Mouse (Mus musculus): Measurements from ENCODE around the gene Dach1. TPM values are rescaled to one million over a fixed set of nuclear protein-coding genes. Genes with fewer than 3 reads are reported as not detected.

Gene Dach1
- total and polyA plus RNA-seq, 3 experiments = not detected

- H3K27me3 ChIP-seq (replicated peaks) = no peaks in the 10 kb centered on the region
- in situ Hi-C loops (cut with MboI; ENCODE audit: low pct_ligation_motif_present, low pct_unique_long_range_greater_than_20kb, low sequenced_read_pairs) (no loop called here), dilution Hi-C loops (cut with MboI; ENCODE audit: extremely low pct_ligation_motif_present, extremely low pct_unique_long_range_greater_than_20kb, low sequenced_read_pairs) (no loop called here)
- H3K4me2 ChIP-seq (ENCODE audit: insufficient read depth, low read depth, poor library complexity, severe bottlenecking) = no peak overlapping the region
- no peak for DNase-seq (ENCODE audit: extremely low read depth)
- H3K9me3 ChIP-seq (replicated peaks; ENCODE audit: low read length) = peaks cover 24% of the 10 kb centered on the region
- H3K9ac ChIP-seq (ENCODE audit: insufficient read depth, low read depth) = no peak overlapping the region
- TF ChIP-seq NRF1 (IDR thresholded peaks at IDR 0.05; ENCODE audit: low read depth, low read length) (no peak), TCF12 (IDR thresholded peaks at IDR 0.05; ENCODE audit: low read depth, low read length) (no peak), ZC3H11A (IDR thresholded peaks at IDR 0.05; ENCODE audit: low read depth, low read length) (no peak), CHD1 (IDR thresholded peaks at IDR 0.05; ENCODE audit: low read depth, low read length) (no peak), POLR2AphosphoS2 (IDR thresholded peaks at IDR 0.05; ENCODE audit: low read depth, low read length) (no peak), ELF1 (IDR thresholded peaks at IDR 0.05; ENCODE audit: low read depth, low read length) (no peak), EP300 (IDR thresholded peaks at IDR 0.05; ENCODE audit: low read length) (no peak), ZMIZ1 (IDR thresholded peaks at IDR 0.05; ENCODE audit: low read depth, low read length) (no peak), CTCF (conservative IDR thresholded peaks at IDR 0.05 in 1 of 2, IDR thresholded peaks at IDR 0.05 in 1 of 2; ENCODE audit: low read depth in 2 of 2, low read length in 2 of 2) (no peak), MYC (IDR thresholded peaks at IDR 0.05; ENCODE audit: low read depth, low read length) (no peak), BHLHE40 (IDR thresholded peaks at IDR 0.05; ENCODE audit: low read depth, low read length) (no peak), HCFC1 (IDR thresholded peaks at IDR 0.05; ENCODE audit: low read depth, low read length) (no peak), GABPA (IDR thresholded peaks at IDR 0.05; ENCODE audit: insufficient replicate concordance, low read depth, low read length) (no peak), POLR2A (IDR thresholded peaks at IDR 0.05; ENCODE audit: low read depth, low read length) (no peak), PAX5 (IDR thresholded peaks at IDR 0.05; ENCODE audit: low read length) (no peak), SMC3 (IDR thresholded peaks at IDR 0.05; ENCODE audit: low read depth, low read length) (no peak)
- no peaks in the 10 kb centered on the region for H3K36me3 ChIP-seq (replicated peaks in 1 of 2; ENCODE audit: control insufficient read depth in 1 of 2, insufficient read depth in 1 of 2, low read length in 1 of 2)
- no peak overlapping the region for H3K4me3 ChIP-seq (replicated peaks in 1 of 3; ENCODE audit: low read depth in 2 of 3, low read length in 2 of 3, poor library complexity in 1 of 3)
- H3K27ac ChIP-seq (ENCODE audit: insufficient read depth, low read depth) = no peak overlapping the region
- H3K79me2 ChIP-seq (replicated peaks; ENCODE audit: control insufficient read depth, extremely low read depth, insufficient read depth, poor library complexity, severe bottlenecking) = no peaks in the 10 kb centered on the region
- H3K4me1 ChIP-seq (ENCODE audit: control insufficient read depth in 1 of 2, insufficient read depth in 2 of 2) = no peaks in the 10 kb centered on the region
Measured at GRCm38 (mm10) chr14:98085141-98085540, 84.4 kb downstream of the Dach1 start.

- no peaks in the 10 kb centered on the region for H3K79me2 ChIP-seq (replicated peaks; ENCODE audit: control insufficient read depth, extremely low read depth, insufficient read depth, poor library complexity, severe bottlenecking)
- H3K27ac ChIP-seq (ENCODE audit: insufficient read depth, low read depth) = no peak overlapping the region
- H3K27me3 ChIP-seq (replicated peaks) = no peaks in the 10 kb centered on the region
- H3K9me3 ChIP-seq (replicated peaks; ENCODE audit: low read length) = peaks cover 24% of the 10 kb centered on the region
- dilution Hi-C loops (cut with MboI; ENCODE audit: extremely low pct_ligation_motif_present, extremely low pct_unique_long_range_greater_than_20kb, low sequenced_read_pairs) (no loop called here), in situ Hi-C loops (cut with MboI; ENCODE audit: low pct_ligation_motif_present, low pct_unique_long_range_greater_than_20kb, low sequenced_read_pairs) (no loop called here)
- no peak overlapping the region for H3K4me2 ChIP-seq (ENCODE audit: insufficient read depth, low read depth, poor library complexity, severe bottlenecking)
- no peaks in the 10 kb centered on the region for H3K36me3 ChIP-seq (replicated peaks in 1 of 2; ENCODE audit: control insufficient read depth in 1 of 2, insufficient read depth in 1 of 2, low read length in 1 of 2)
- no peak overlapping the region for H3K4me3 ChIP-seq (replicated peaks in 1 of 3; ENCODE audit: low read depth in 2 of 3, low read length in 2 of 3, poor library complexity in 1 of 3)
- no peak for DNase-seq (ENCODE audit: extremely low read depth)
- H3K4me1 ChIP-seq (ENCODE audit: control insufficient read depth in 1 of 2, insufficient read depth in 2 of 2) = no peaks in the 10 kb centered on the region
- H3K9ac ChIP-seq (ENCODE audit: insufficient read depth, low read depth) = no peak overlapping the region
- TF ChIP-seq ETS1 (conservative IDR thresholded peaks at IDR 0.05; ENCODE audit: low read depth, low read length) (no peak), BHLHE40 (IDR thresholded peaks at IDR 0.05; ENCODE audit: low read depth, low read length) (no peak), CHD2 (IDR thresholded peaks at IDR 0.05; ENCODE audit: low read length) (no peak), CTCF (conservative IDR thresholded peaks at IDR 0.05 in 1 of 2, IDR thresholded peaks at IDR 0.05 in 1 of 2; ENCODE audit: low read depth in 2 of 2, low read length in 2 of 2) (no peak), UBTF (IDR thresholded peaks at IDR 0.05; ENCODE audit: low read depth, low read length) (no peak), ELF1 (IDR thresholded peaks at IDR 0.05; ENCODE audit: low read depth, low read length) (no peak)
Measured at GRCm38 (mm10) chr14:98084720-98085119, 84.8 kb downstream of the Dach1 start.
